Mouse (Mus musculus): ENCODE measurements at regions not wholly inside any gene's neighbourhood (a gene's known extent, or its start where the extent isn't known, plus 50 kb on each side); places are given as distances from the start of the nearest gene placed in this dataset.

DNA sequence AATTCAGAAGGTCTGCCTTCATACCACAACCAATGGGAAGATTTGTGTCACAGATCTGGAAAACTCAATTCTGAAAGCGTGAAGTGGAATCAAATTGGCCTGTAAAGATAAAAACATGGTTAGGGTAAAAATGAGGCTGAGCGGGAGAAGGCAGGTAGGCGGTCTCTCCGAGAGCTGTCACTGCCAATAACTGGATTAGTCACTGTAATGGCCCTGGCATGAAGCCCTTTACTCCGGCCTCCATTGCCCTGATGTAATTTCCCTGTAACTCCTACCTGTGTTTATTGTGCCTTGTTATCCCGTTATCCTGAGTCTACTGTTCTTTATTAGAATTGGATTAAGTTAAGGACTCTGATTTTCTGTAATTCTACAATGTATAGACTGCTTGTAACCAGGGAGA lies 166.3 kb upstream of the Eef2kmt start:
- no peak for TF ChIP-seq CTCF (IDR thresholded peaks at IDR 0.05; ENCODE audit: low read depth, low read length)
- no peak for TF ChIP-seq TAL1 (conservative IDR thresholded peaks at IDR 0.05; ENCODE audit: low read depth, low read length)
- TF ChIP-seq GATA1 (IDR thresholded peaks at IDR 0.05; ENCODE audit: borderline replicate concordance, low read length), result no peak

All from G1E (cell line).